Mouse (Mus musculus) 3T3-L1 (cell line): ENCODE data around the gene Nacc1.
A peak's percentile ranks its signal among the peaks of the same experiment; 100 is the strongest.

ENCODE experiments used
- DNase-seq: peaks from one replicate; pipeline ENCODE4 v3.0.0-alpha.2; 2015; ENCODE audit warnings: low read depth, low spot score

The Nacc1 gene

DNA sequence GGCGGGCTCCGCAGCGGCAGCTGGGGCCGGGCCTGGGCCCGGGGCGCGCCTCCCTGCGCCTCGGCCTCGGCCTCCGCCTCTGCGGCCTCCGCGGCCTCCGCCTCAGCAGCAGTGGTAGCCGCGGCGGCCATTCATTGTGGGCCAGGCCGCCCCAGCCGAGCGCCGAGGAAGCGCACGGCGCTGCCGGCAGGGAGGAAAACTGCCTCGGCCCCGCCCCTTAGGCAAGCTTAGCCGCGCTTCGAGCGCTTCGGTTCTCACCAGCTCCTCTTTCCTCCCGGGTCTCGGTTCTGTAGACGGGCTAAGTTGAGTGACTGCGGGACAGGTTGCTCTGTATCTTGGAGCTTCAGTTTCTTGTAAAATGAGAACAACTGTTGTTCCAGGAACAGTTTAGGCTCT, at the start of gene Nacc1:
Gene Nacc1, minus strand, starts transcription at position 158 of the 396 bp plus-strand sequence.
- DNase-seq: peak; percentile 96

DNA sequence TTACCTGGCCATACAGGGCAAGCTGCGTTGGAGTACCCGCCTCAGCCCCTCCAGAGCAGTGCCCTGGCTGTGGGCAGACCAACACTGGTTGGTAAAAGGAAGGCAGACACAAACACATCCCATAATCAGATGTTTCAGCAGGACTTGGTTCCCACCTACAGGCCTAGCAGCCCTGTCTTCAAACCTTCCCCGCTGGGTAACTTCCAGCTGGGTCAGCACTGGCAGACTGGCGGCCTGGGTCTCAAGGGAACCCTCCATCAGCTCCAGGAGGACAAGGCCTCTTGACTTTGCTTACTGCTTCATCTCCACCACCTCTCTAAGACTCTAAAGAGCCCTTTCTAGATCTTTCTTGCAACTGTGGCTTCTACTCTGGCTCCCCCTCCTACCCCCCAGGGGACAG, 48.9 kb upstream of the Nacc1 start:
- DNase-seq: no peak

DNA sequence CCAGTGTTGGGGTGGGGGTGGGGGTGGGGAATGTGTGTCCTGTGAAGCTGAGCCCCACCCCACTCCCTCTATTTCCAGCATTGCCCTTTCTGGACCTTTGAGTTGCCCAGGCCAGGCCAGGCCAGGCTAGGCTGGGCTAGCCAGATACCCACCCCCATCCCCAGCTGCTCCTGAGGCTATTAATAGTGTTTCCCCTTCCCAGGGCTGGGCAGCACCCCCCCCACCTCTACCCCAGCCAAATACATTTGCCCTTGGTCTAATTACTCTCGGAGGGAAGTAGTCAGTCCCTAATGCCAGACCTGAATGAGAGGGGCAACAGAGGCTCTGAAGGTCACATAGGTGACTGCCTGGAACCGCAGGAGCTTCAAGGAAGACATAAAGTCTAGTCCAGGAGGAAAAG, 47.9 kb upstream of the Nacc1 start:
- no peak for DNase-seq

DNA sequence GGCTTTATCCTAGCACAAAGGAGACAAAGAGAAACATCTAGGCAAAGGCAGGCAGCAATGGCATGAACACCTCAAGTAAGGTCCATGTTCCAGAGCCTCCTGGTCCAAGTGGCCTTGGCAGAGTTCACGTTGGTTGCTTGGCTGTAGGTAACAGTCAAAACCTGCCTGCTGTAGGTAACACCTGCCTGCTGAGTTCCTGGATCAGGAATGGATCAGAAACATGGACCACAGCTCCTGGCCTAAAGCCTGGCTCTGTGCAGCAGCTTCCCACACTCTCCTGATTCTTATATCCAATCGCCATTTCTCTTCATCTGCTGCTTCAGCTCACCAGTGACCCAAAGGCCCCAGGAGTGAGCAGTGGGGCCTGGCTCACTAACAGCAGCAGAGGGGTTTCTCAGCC, 47.0 kb upstream of the Nacc1 start:
- DNase-seq: no peak

DNA sequence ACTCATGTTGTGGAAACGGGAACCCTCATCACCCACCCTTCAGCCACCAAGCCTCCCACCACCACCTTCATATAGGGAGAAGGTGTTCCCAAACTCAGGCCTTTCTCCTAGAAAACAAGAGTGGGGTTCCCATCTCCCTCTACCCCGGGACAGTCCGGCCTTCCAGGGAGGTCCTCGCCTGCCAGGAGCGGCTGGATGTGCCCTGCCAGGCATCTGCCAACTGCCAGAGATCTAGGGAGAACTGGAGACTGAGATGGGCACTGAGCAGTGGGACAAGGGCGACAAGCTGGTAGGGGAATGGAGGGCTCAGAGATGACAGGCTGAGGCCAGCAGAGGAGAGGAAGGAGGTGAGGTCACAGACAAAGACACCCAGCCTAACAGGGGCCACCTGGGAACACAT, 46.3 kb upstream of the Nacc1 start:
- no peak for DNase-seq

DNA sequence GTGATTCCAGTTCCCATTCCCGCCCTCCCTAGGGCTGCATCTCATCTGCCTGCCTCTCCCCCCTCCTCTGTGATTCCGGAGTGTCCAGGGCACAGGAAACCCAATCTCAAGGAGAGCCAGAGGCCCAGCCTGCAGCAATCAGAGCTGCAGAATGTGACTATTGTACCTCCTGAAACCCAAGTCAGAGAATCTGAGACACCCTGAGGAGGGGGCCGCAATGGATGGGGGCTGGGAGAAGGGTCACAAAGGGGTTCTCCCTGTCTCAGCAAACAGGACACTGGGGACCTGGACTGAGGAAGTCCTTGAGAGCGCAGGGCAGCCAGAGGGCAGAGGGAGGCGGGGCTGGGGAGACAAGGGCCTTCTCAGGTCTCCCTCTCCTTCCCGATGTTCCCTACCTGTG, 45.3 kb upstream of the Nacc1 start:
- no peak for DNase-seq

DNA sequence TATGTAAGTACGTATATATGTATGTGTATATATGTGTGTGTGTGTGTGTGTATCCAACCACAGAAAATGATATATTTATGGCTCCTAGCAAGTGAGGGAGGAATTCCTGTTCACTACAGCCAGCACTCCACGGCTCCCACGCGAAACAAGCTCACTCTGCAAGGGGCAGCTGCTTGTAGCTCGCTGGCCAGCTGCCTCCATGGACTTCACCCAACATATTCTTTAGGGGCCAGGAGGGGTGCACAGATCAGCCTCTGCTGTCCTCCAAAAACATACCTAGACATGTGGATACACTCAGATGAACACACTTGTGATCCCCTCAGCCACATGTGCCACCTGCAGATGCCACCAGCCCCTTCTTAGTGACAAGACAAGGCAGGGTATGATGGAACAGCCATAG, 44.9 kb upstream of the Nacc1 start:
- no peak for DNase-seq

DNA sequence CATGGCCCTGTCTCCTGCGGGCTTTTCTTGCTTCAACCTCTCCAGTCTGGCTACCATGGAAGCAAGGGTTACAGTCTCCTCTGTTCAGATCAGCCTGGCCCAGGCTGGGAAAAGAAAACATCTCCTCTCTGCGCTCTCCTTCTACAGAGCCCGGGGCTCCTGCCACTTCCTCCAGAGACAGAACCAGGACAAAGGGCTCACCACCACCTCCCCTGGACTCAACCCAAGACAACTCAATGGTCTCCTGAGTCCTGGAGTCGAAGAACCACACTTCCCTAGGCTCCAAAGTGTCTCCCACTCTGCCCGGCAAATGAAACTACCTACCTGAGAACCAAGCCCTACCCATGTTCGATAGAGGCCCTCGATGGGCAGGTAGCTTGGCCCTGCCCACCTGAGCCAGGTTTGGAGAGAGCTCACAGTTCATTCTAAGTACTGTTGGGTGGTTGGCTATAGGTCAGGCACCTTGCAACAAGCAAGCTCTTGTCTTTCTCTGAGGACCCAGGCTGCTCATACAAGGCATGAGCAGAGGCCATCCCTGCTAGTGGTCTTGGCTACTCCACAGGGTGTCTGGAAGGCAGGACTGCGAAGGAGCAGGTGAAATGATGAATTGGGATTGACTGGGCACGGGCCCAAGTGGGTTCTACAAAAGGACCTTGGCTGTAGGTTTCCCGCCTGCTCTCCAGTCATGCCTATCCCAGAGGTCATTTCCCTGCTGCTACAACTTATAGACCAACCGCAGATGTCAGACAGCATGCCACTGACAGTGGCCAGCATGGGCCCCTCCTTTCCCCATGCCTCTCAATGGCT, 43.9 kb upstream of the Nacc1 start:
- no peak for DNase-seq

DNA sequence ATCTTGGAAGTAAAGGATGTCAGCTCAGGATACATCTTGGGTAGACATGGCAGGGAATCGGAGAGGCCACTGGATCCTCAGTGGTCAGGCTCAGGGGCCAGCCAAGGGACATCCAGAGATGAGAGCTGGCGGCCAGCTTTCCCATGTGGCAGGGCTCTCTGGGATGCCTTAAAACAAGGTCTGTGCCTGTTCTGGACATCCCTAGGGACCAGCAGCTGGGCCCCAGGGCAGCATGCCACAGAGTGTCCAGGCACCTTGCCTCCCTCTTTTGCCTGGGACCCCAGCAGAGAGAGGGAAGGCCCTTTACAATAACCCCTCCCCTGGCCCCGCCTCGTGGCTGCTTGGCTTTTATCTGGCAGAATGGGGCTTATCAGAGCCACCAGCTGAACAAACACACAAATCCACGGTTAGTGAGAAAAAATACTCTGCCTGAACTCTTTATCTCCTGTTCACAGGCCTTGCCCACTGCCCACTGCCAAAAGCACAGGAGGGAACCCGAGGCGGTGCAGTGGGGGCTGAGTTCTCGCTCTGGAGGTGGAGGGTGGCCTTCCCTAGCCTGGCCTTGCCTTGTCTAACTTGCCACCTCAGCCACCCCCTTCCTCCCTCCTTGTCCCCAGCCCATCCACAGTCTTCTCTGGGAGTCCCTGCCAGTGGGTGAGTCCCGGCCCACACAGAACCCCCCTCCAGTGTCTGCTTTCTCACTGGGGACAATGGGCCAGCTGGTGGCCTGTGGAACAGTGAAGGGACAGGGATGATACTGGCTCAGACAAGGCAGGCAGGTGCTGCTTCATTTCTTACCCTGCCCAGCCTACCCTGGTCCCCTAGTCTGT, 43.1 kb upstream of the Nacc1 start:
- peak; percentile 38 for DNase-seq

DNA sequence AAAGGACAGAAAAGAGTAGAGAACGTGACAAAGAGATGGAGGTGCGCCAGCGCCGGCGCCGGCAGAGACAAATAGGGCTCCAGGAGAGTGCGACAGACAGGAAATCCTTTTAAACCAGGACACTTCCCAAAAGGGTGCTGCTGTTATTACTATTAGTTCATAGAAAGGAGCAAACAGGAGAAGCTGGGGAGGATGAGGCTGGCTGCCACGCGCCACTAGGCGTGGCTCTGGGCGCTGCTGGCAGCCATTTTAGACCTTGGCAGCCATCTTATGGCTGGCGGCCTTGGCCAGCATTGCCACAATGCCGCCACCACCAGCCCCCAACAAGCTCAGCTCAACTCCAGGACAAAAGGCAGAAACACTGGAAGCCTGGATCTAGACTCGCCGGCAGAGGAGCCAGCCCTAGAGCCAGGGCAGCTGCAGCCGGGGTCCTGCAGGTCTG, 42.3 kb upstream of the Nacc1 start:
- no peak for DNase-seq

DNA sequence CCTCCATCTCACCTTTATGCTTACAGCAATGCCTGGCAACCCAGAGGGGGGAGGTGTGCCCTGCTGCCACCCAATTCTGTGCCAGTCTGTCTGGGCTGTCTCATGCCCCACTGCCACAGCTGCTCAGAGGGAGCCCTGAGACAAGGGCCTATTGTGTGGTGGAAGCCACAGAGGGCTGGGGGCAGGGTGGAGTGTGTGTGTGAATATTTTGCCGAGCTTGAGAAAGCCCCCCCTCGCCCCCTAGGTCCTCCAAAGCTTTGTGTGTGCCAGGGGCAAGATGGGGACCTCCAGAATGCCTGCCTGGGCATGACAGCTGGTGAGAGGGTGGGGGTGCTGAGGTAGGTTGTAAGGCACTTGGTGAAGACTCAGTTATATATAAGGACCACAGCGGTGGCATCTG, 40.8 kb upstream of the Nacc1 start:
- DNase-seq: no peak

DNA sequence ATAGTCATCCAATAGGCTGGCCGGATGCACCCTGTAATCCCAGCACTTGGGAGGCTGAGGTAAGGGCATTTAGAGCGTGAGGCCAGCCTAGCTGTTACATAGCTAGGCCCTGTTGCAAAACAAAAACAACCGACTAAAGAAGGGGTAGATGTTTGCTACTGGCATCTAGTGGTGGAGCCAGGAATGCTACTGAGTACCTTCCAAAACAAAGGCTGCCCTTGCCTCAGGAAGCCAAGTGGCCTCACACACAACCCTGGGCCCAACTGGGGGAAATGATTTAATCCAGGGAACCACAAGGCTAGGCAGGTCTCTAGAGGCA, 38.2 kb upstream of the Nacc1 start:
- DNase-seq: peak; percentile 83

DNA sequence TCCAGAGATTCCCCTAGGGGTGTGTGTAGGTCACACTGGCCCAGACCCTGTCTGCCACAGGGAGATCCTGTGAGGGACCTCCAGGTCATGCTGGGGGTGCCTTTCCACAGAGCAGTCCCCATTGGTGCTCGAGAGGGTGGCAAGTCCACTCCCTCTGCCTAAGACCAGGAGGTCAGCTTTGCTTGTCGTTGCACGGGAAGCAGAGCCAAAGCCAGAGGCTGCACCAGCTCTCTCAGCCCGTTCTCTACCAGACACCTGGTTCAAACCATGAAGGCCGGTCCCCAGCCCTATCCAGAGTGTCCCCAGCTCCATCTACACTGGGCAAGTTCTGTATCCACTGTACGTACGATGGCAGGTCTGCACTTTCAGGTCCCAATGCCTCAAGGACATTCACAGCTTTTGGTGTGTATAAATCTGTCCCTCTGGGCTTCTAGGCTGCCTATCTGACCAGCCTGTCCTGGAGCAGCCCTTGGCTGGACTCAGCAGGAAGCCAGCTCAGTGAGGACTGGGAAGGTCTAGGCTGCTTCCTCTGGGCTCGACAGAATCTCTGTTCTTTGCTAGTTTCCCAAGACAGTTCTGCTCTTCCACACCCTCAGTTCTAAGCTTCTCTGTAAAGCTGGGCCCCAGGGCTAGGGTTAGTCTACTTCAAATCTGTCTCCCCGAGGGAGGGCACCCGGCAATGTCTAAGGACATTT, 37.7 kb upstream of the Nacc1 start:
- no peak for DNase-seq

DNA sequence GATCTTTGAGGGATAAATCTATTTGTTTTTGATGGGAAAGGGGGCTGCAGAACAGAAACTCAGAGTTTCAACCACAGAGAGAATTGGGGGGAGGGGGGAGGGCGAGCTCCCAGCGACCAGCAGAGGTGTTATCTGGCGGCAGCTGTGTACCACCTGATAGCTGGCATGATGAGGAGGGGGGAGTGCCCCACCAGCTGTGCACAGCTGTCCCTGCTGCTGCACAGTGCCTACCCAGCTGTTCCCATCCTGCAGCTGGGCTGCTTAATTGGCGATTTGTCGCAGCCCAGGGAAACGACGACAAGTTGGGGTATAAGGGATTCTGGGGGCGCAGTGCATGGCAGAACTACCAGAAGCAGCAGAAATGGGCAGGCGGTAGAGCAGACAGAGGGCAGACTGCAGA, 37.0 kb upstream of the Nacc1 start:
- DNase-seq: no peak

DNA sequence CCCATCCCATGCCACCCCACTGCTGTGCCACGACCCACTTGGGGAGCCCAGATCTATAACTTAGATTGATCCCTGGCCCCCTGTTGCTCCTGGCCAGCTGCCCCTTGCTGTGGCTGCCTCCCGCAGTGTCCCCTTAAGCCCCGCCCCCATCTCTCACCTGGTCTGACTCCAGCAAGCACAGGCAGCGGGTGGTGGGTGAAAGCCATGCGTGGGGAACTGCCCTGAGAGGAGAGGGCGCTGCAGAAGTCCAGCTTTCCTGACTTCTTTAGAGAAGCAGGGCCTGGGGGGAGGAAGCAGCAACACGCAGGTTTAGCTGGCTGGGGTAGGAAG, 35.9 kb upstream of the Nacc1 start:
- DNase-seq: no peak

DNA sequence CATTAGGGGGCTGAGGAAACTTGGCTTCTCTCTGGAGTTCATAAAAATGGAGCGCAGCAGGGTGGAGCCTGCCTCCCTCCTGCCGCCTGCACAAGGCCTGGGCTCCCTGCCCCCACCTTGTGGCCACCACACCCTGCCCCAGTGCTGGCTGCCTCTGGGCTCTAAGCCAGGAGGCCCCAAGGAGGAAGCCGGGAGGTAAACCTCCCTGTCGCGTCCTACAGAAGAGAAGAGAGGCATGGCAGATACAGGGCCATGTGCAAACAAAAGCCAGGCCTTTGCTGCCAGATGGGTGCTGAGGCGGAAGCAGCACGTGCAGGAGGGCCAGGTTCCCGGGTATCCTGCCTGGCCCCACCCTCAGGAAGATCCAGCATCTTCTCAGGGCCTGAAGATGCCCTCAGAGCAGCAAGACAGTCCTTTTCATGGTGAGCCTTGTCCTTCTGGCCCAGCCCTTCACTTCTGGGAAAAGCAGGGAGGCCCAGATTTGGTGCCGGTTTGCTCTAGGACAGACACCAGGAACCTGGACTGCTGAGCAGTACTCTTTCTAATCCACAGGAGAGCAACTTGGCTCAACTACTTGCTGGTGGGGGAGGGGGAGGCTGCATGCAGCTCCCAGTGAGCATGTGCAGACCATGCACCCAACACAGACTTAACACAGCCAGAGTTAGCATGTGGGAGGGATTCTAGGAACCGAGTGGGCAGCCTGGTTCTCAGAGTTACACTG, 35.3 kb upstream of the Nacc1 start, which contains the start of gene G430095P16Rik:
Gene G430095P16Rik, plus strand, starts transcription at position 158 of the 721 bp plus-strand sequence.
- DNase-seq: peak; percentile 93

DNA sequence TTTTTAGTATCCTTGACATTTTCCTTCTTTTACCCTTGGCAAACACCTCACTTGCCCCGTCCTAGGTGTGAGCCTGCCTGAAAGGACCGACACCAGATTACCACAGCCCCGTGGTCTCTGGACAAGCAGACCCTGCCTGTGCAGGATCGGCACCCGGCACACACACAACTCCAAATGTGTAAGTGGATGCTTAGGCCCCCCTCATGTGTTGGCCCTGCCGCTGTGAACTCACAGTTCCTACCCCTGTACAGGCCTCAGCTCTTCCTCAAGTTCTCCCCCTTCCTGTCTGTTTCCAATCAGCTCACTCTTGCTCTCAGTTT, 34.8 kb upstream of the Nacc1 start:
- no peak for DNase-seq

DNA sequence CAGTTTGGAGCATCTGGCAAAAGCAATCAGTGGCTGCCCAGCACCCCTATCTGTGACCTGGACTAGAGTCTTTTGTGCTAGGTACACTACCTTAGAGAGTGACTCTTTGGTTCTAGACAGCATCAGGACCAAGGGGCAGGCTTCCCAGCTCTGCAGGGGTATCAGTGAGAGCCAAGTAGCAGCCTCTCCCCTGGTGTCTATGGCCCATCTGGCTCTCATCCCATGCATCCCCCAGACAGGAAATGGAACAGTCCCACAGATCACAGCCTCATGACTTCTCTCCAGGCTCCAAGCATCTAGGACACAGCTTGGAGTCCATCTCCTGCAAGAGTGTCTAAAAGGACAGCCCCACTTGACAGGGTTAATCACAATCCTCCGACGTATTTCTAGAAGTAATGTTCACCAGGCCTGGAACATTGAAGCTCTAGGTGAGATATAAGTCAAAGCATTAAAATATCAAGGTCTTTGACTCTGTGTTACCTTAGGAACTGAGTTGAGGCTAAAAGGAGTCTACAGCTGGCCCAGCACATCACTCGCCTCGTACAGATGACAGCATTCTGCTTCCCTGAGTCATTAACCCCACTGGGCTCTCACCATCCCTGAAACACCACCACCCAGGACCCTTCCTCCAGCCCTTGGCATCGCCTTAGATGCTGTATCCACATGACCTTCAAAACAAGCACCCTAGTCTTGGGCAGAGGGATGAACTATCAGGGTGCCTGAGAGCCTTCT, 31.5 kb upstream of the Nacc1 start:
- DNase-seq: no peak

DNA sequence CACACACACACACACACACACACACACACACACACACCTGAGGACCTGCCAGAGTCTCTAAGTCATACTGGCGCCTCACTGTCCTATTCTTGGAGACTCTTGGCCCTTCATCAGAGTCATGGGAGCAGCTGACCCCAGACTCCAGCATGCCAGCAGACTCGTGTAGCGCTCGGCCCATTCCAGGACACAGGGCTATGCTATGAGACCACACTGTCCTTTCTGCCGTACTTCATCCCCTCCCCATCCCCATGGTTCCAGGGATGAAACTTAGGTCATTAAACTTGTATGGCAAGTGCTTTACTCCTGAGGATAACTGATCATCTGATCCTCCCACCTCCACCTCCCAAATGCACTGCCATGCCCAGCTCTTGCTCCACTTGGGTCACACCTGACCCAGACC, 30.8 kb upstream of the Nacc1 start:
- DNase-seq: no peak

DNA sequence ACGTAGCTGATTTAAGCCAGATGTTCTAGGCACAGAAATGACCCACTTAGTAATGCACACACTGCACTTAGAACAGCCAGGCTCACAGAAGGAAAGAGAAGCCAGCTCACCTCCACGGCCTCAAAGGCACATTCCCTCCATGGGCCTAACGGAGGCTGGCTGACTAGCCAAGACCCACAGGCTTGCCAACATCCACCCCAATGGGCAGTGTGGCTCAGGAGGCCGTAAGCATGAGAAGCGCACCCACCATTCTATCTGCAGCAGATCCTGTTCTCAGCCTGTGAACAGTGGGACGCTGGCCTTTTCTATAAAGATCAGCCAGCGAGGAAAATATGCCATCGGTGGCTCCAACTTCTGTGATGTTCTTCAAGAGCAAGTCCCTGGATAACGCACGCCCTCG, 29.1 kb upstream of the Nacc1 start:
- DNase-seq: no peak

DNA sequence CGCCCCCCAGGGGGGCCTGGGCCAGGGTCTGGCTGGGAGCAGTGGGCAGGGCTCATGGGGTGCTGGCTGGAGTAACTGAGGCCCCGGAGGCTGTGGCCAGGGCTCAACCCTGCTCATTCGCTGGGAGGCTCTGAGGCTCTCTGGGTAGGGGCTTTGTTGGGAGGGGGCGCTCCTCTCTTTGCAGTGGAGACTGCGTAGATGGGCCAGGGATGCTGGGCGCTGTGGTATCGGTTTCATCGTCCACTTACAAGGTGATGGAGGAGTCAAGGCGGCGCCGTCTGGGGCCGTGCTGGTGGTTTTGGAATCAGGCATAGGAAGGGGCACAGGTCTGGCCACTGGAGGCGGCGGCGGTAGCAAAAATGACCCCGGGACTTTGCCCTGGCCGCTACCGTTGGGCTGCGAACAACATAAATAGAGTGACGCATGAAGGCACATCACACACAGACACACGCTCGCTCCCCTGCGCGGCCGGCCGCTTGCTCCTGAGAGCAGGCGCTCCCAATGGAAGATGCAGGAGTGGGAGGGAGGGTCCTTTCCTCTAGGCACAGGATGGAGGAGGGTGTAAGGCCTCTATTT, 28.3 kb upstream of the Nacc1 start:
- no peak for DNase-seq
